Mouse (Mus musculus) intestine, embryonic 16.5 days (tissue): ENCODE measurements around the gene Ino80b. TPM values are rescaled to one million over a fixed set of nuclear protein-coding genes. Genes with fewer than 3 reads are reported as not detected.
A peak's percentile ranks its signal among the peaks of the same experiment; 100 is the strongest.

Source experiments
- microRNA counts: library from miRNA; unstranded; fragments of <30 nt; microRNA quantifications from one replicate; lab custom pipeline; 2016
- microRNA-seq: library from miRNA; unstranded; fragments of <30 nt; microRNA quantifications from one replicate; pipeline ENCODE4, GENCODE M21; 2016
- polyA plus RNA-seq: library from polyadenylated mRNA; unstranded; fragments of >200 nt; fragmentation: Nextera tagmentation; extraction: Ambion mirVana; gene quantifications from 2 replicates; pipeline ENCODE4 v1.2.1, GENCODE M21; 2015

The Ino80b gene
- polyA plus RNA-seq, 1 experiment from 2014 or later = 8.2 TPM

MicroRNAs within 50 kb of the gene (microRNA counts, 519-probe panel; counts per million panel counts)
- 1,672 counts per million, percentile 21 among the panel's probes with 10 or more counts for microRNA mmu-miR-3470a+mmu-miR-3470b (lab: Ali Mortazavi, UCI)

Small RNA genes lying within 50 kb of the gene (microRNA-seq; reads per million reads assigned to microRNA genes)
- not detected for gene Mir3470a

Other genes starting within 250 kb of the Ino80b start
- gene Sema4f, start 185.7 kb downstream of the Ino80b start, polyA plus RNA-seq = 1.2 and 1.5 TPM in 2 replicates
- gene M1ap, start 178.5 kb downstream of the Ino80b start, polyA plus RNA-seq = 0.34 and 0.62 TPM in 2 replicates
- 9.5 and 9.6 TPM in 2 replicates for gene Dok1, start 92.0 kb downstream of the Ino80b start, polyA plus RNA-seq
- gene Loxl3, start 91.3 kb downstream of the Ino80b start, polyA plus RNA-seq = 11.3 and 11.9 TPM in 2 replicates
- 258 and 265 TPM in 2 replicates for gene Aup1, start 70.9 kb downstream of the Ino80b start, polyA plus RNA-seq
- 66.0 and 68.5 TPM in 2 replicates for gene Htra2, start 70.2 kb downstream of the Ino80b start, polyA plus RNA-seq
- 24.0 and 28.7 TPM in 2 replicates for gene Dqx1, start 67.6 kb downstream of the Ino80b start, polyA plus RNA-seq
- gene Tlx2, start 55.1 kb downstream of the Ino80b start, polyA plus RNA-seq = 9.3 and 10.4 TPM in 2 replicates
- gene Pcgf1, start 47.6 kb downstream of the Ino80b start, polyA plus RNA-seq = 27.2 and 29.7 TPM in 2 replicates
- 0.58 and 0.62 TPM in 2 replicates for gene Lbx2, start 39.1 kb downstream of the Ino80b start, polyA plus RNA-seq
- gene Ccdc142, start 23.8 kb downstream of the Ino80b start, polyA plus RNA-seq = 1.7 and 3.0 TPM in 2 replicates
- gene Gm42688, start 23.8 kb downstream of the Ino80b start, polyA plus RNA-seq = 1.7 and 2.0 TPM in 2 replicates
- gene Mrpl53, start 16.4 kb downstream of the Ino80b start, polyA plus RNA-seq = 118 and 134 TPM in 2 replicates
- gene Mogs, start 9.9 kb downstream of the Ino80b start, polyA plus RNA-seq = 8.8 and 9.4 TPM in 2 replicates
- 94.4 and 95.5 TPM in 2 replicates for gene Wbp1, start 3.9 kb downstream of the Ino80b start, polyA plus RNA-seq
- 24.4 and 26.1 TPM in 2 replicates for gene Rtkn, start 10.0 kb upstream of the Ino80b start, polyA plus RNA-seq
- 2.9 and 4.6 TPM in 2 replicates for gene Wdr54, start 31.0 kb upstream of the Ino80b start, polyA plus RNA-seq
- 1.9 and 2.4 TPM in 2 replicates for gene 1700003E16Rik, start 31.0 kb upstream of the Ino80b start, polyA plus RNA-seq
- 73.5 and 84.5 TPM in 2 replicates for gene Dctn1, start 40.5 kb upstream of the Ino80b start, polyA plus RNA-seq
- gene Slc4a5, start 94.4 kb upstream of the Ino80b start, polyA plus RNA-seq = 0.56 and 1.2 TPM in 2 replicates
- 36.4 and 43.5 TPM in 2 replicates for gene Mthfd2, start 200.5 kb upstream of the Ino80b start, polyA plus RNA-seq
- gene Mob1a, start 200.6 kb upstream of the Ino80b start, polyA plus RNA-seq = 50.8 and 52.8 TPM in 2 replicates
- gene Bola3, start 223.7 kb upstream of the Ino80b start, polyA plus RNA-seq = 173 and 186 TPM in 2 replicates